Mouse (Mus musculus): ENCODE measurements around the gene Parvb. TPM values are rescaled to one million over a fixed set of nuclear protein-coding genes. Genes with fewer than 3 reads are reported as not detected.

Gene Parvb
- polyA plus RNA-seq, 1 experiment from 2014 or later = 13.5 TPM

DNA sequence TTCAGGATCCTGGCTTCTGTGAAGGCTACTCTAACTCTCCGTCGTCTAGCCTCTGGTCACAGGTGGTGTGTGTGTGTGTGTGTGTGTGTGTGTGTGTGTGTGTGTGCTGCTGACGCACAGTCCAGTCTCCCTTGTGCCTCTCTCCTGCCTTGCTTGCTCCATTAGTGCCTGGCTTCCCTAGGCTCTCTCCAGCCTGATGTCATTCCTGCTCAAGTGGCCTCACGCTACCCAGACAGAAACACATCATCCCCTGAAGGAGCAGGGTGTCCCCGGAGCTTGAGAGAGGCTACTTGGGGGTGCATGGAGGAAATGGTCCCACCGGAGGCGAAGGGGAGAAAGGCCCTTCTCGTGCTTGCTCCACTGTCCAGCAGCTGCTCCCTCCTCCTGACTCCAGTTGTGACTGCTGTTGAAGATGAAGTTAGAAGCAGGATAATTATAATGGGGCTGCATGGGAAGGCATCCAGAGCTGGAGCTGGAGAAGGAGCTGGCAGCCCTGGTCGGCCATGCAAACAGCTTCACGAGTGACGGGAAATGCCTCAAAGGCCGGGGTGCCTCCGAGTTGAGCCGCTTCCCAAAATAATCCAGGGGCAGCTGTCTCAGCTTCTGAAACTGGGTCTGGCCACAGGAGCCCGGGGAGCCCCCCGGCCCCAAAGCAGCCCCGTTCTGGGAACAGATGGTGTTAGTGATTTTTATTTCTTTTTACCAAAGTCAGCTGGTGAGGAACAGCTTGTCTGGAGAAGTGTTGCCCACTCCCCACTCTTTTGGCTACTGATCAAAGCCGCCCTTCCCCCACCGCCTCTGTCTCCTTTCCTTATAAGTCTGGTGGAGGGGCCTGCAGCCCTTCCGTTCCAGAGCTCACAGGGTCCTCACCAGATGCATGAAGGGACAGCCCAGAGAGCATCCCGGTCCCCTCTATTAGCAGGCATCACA, 120.3 kb downstream of the Parvb start:
- Histone ChIP-seq H3K4me3 (no peak overlapping the region), H3K9ac (no peak overlapping the region; the same call in 1 of the 2 replicates), H3K27ac (no peak overlapping the region), H3K36me3 (no peaks in the 10 kb centered on the region), H3K27me3 (no peaks in the 10 kb centered on the region), H3K4me1 (replicated peaks) (peaks cover 10% of the 10 kb centered on the region), H3K9me3 (replicated peaks) (no peaks in the 10 kb centered on the region), H3K4me2 (no peak overlapping the region)
- no peak for ATAC-seq (replicated peaks; ENCODE audit: insufficient number of reproducible peaks, insufficient read depth, low FRiP score, low read depth)
- 48% methylated on average over 21 of the region's 21 CpGs for WGBS

GRCm38 (mm10) chr15:84355081-84355480, 123.2 kb downstream of the Parvb start:
- H3K4me3 ChIP-seq = no peak overlapping the region
- H3K36me3 ChIP-seq = no peaks in the 10 kb centered on the region
- peaks cover 12% of the 10 kb centered on the region for H3K4me1 ChIP-seq (replicated peaks)
- WGBS = 72% methylated on average over 5 of the region's 5 CpGs
- no peak overlapping the region for H3K4me2 ChIP-seq
- peaks cover 4% of the 10 kb centered on the region; the same call in 1 of the 2 replicates for H3K27me3 ChIP-seq
- H3K9ac ChIP-seq = no peak overlapping the region
- H3K27ac ChIP-seq = no peak overlapping the region
- H3K9me3 ChIP-seq (replicated peaks) = no peaks in the 10 kb centered on the region
- ATAC-seq (replicated peaks; ENCODE audit: insufficient number of reproducible peaks, insufficient read depth, low FRiP score, low read depth) = no peak

GRCm38 (mm10) chr15:84364746-84365145, 132.9 kb downstream of the Parvb start:
- ATAC-seq (replicated peaks; ENCODE audit: insufficient number of reproducible peaks, insufficient read depth, low FRiP score, low read depth) = no peak
- Histone ChIP-seq H3K9ac (no peak overlapping the region), H3K9me3 (replicated peaks) (no peaks in the 10 kb centered on the region), H3K36me3 (no peaks in the 10 kb centered on the region), H3K4me1 (replicated peaks) (peaks cover 17% of the 10 kb centered on the region), H3K27me3 (no peaks in the 10 kb centered on the region), H3K4me3 (no peak overlapping the region), H3K27ac (no peak overlapping the region), H3K4me2 (no peak overlapping the region)
- WGBS = 77% methylated on average over 3 of the region's 3 CpGs

Other genes starting within 250 kb of the Parvb start
- gene Efcab6, start 166.7 kb upstream of the Parvb start, polyA plus RNA-seq (2015; fragmentation: Nextera tagmentation; extraction: Ambion mirVana) = 0.24 and 0.51 TPM in 2 replicates
- 0.52 and 1.3 TPM in 2 replicates for gene Sult4a1, start 126.3 kb upstream of the Parvb start, polyA plus RNA-seq (2015; fragmentation: Nextera tagmentation; extraction: Ambion mirVana)
- not detected in 2 replicates for gene Pnpla5, start 108.9 kb upstream of the Parvb start, polyA plus RNA-seq (2015; fragmentation: Nextera tagmentation; extraction: Ambion mirVana)
- gene Pnpla3, start 64.2 kb upstream of the Parvb start, polyA plus RNA-seq (2015; fragmentation: Nextera tagmentation; extraction: Ambion mirVana) = 0.55 and 0.68 TPM in 2 replicates
- gene Samm50, start 39.8 kb upstream of the Parvb start, polyA plus RNA-seq (2015; fragmentation: Nextera tagmentation; extraction: Ambion mirVana) = 122 and 124 TPM in 2 replicates
- gene Parvg, start 92.0 kb downstream of the Parvb start, polyA plus RNA-seq (2015; fragmentation: Nextera tagmentation; extraction: Ambion mirVana) = 1.7 and 13.4 TPM in 2 replicates
- 0.47 and 1.4 TPM in 2 replicates for gene Shisal1, start 215.1 kb downstream of the Parvb start, polyA plus RNA-seq (2015; fragmentation: Nextera tagmentation; extraction: Ambion mirVana)